Mouse (Mus musculus) ES-Bruce4 (cell line): ENCODE results near the gene Il1rap. TPM values are rescaled to one million over a fixed set of nuclear protein-coding genes. Genes with fewer than 3 reads are reported as not detected.

Source experiments
- H3K27ac ChIP-seq: 2 replicates; pipeline ENCODE4 v1.5.1; 2012; ENCODE audit warnings: low read length, inconsistent platforms; ENCODE audit not compliant: insufficient read depth
- H3K27me3 ChIP-seq: 2 replicates; pipeline ENCODE4 v1.6.1; 2012; ENCODE audit warnings: mild to moderate bottlenecking, low read length, inconsistent platforms; ENCODE audit not compliant: control insufficient read depth, poor library complexity, insufficient read depth, severe bottlenecking
- H3K36me3 ChIP-seq: 2 replicates; pipeline ENCODE4 v1.6.1; 2012; ENCODE audit warnings: inconsistent platforms, mild to moderate bottlenecking, low read length, moderate library complexity; ENCODE audit not compliant: control insufficient read depth, poor library complexity, insufficient read depth, severe bottlenecking
- H3K4me1 ChIP-seq: one replicate; pipeline ENCODE4 v1.8.1; 2011; ENCODE audit warnings: low read length; ENCODE audit not compliant: control insufficient read depth, insufficient read depth
- H3K4me3 ChIP-seq: 2 replicates; pipeline ENCODE4 v1.5.1; 2011; ENCODE audit warnings: low read depth, mild to moderate bottlenecking, low read length
- H3K9ac ChIP-seq: 2 replicates; pipeline ENCODE4 v1.6.1; 2012; ENCODE audit warnings: low read depth, mild to moderate bottlenecking, inconsistent platforms; ENCODE audit not compliant: poor library complexity, severe bottlenecking
- H3K9me3 ChIP-seq: replicated peaks from 2 replicates; pipeline ENCODE4 v1.6.1; 2012; ENCODE audit warnings: mild to moderate bottlenecking, low read length, inconsistent platforms; ENCODE audit not compliant: control insufficient read depth, poor library complexity, insufficient read depth, severe bottlenecking
- CTCF ChIP-seq: IDR thresholded peaks from one replicate; pipeline ENCODE4 v1.8.1; 2011; ENCODE audit warnings: low read depth, low read length
- EP300 ChIP-seq: IDR thresholded peaks from 2 replicates; pipeline ENCODE4 v1.6.1; 2011; ENCODE audit warnings: low read depth, low read length; ENCODE audit not compliant: insufficient read depth
- POLR2A ChIP-seq: IDR thresholded peaks from one replicate; pipeline ENCODE4 v1.8.1; 2011; ENCODE audit warnings: low read length; ENCODE audit not compliant: insufficient read depth
- polyA plus RNA-seq: library from polyadenylated mRNA; stranded (reverse); fragments of >200 nt; gene quantifications from 2 replicates; pipeline ENCODE4 v1.2.4, GENCODE M21; 2011; ENCODE audit warnings: low read depth; ENCODE audit not compliant: missing spikeins, insufficient read depth, insufficient read length

The Il1rap gene
- polyA plus RNA-seq, 1 experiment, result 1.3 TPM

DNA sequence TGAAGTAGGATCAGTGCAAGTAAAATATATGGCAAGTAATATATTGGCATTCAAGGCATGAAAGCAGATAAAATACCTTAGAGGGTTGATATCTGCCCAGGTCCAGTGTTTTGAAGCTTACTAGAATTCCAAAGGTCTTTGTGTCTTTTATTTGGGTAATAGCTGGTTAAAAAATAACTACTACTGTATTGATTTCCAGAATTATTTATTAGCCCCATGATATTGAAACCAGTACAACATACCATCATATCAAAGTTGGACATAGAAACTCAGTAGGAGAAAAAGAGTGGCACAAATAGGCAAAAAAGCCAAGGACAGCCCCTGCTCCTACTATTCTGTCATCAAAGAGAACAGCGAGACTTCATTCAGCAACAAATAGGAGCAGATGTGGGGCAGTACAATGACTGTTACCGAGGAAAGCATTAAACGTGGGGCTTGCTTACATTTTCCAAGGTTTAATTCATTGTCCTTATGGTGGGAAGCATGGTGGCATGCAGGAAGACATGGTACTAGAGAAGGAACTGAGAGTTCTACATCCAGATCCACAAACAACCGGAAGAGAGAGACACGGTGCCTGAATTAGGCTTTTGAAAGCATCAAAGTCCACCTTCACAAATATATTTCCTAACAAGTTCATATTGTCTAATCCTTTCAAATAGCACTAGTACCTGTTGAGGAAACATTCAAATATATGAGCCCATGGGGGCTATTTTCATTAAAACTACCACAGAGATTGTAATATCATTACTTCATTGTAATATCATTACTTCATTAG lies 174.1 kb downstream of the Il1rap start:
- Histone ChIP-seq H3K9me3 (no peaks in the 10 kb centered on the region), H3K4me3 (no peak overlapping the region), H3K9ac (no peak overlapping the region), H3K36me3 (no peaks in the 10 kb centered on the region), H3K27me3 (no peaks in the 10 kb centered on the region), H3K4me1 (no peaks in the 10 kb centered on the region), H3K27ac (no peak overlapping the region)
- TF ChIP-seq CTCF, result no peak
- TF ChIP-seq POLR2A, result no peak
- no peak for TF ChIP-seq EP300

DNA sequence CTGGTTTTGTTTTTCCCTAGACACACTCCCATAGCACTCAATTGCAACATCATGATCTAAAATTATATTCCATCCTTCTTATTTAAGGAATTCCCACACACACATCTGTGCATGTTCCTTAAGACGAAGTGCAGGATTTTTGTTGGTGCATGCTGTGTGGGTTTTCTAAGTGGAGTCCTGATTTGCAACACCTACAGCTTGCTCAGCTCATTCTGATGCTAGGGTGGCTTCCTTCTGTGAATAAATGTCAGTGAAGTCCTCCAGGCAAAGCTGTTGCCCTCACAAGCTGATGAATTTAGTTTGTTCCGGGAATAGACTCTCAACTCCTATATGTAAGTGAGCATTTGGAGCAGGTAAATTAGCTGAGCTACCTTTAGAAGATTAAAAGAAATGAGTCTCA lies 194.5 kb downstream of the Il1rap start:
- Histone ChIP-seq H3K9ac (no peak overlapping the region), H3K36me3 (no peaks in the 10 kb centered on the region), H3K27ac (no peak overlapping the region), H3K9me3 (no peaks in the 10 kb centered on the region), H3K4me1 (no peaks in the 10 kb centered on the region), H3K27me3 (no peaks in the 10 kb centered on the region; the same call in 1 of the 2 replicates), H3K4me3 (no peak overlapping the region)
- TF ChIP-seq EP300, result no peak
- TF ChIP-seq POLR2A, result no peak
- TF ChIP-seq CTCF, result no peak

DNA sequence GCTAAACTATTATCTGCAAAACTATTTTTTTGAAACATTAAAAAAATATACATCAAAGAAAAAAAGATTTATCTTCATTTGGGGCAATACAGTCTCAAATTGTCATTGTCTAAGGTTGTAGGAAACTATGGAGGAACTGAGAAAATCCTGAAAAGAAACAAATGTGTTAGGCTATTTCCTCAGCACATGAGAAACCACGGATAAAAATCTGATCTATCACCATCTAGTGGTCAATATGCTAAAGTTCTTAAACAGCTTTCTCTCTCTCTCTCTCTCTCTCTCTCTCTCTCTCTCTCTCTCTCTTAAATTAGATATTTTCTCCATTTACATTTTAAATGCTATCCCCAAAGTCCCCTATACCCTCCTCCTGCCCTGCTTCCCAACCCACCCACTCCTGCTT lies 195.6 kb downstream of the Il1rap start:
- no peak overlapping the region for H3K27ac ChIP-seq
- H3K36me3 ChIP-seq, result no peaks in the 10 kb centered on the region
- H3K4me3 ChIP-seq, result no peak overlapping the region
- no peaks in the 10 kb centered on the region for H3K4me1 ChIP-seq
- no peaks in the 10 kb centered on the region for H3K9me3 ChIP-seq
- H3K27me3 ChIP-seq, result no peaks in the 10 kb centered on the region; the same call in 1 of the 2 replicates
- no peak for TF ChIP-seq POLR2A
- no peak for TF ChIP-seq EP300
- no peak for TF ChIP-seq CTCF
- H3K9ac ChIP-seq, result no peak overlapping the region

Other genes with a start within 250 kb of the Il1rap start
- gene Cldn1, start 209.9 kb upstream of the Il1rap start, polyA plus RNA-seq, result 0.97 and 1.2 TPM in 2 replicates
- not detected in 2 replicates for gene Cldn16, start 118.6 kb upstream of the Il1rap start, polyA plus RNA-seq
- not detected in 2 replicates for gene Tmem207, start 54.9 kb upstream of the Il1rap start, polyA plus RNA-seq